Mouse (Mus musculus) large intestine, adult 2 months (tissue): ENCODE measurements at regions not wholly inside any gene's neighbourhood (a gene's known extent, or its start where the extent isn't known, plus 50 kb on each side); places are given as distances from the start of the nearest gene placed in this dataset.
"Not testable (repeated sequence)": the region's sequence is repeated elsewhere in the genome, so short reads cannot be mapped to it uniquely, and the experiment has no call there.

Experiments used
- DNase-seq: peaks from one replicate; pipeline ENCODE4 v3.0.0-alpha.2; 2012; ENCODE audit warnings: low read depth, low spot score
- WGBS: fragments of 180-500 bp; shearing (Covaris S2); methylation state at CpG from one replicate; pipeline ENCODE4 v1.1.7; 2018; 5-methylcytosine and 5-hydroxymethylcytosine counted together

DNA sequence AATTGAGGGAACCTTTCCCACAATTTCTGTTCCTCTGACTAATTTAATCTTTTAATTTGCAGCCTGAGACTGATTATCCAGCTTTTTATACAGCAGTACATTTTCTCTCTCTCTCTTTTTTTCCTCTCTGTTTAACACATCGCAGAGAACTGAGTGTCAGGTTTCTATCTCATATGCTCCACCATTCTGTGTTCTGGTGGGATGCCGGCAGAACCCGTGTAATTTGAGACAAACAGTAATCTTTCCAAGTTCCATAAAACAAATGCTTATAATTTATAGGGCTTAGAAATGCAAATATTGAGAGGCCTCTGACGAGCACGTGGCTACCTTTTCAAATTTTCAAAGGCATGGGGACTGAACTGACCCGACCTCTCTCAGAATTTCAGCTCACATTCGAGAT lies 59.1 kb downstream of the Zbtb18 start:
- 48% methylated on average over 7 of the region's 7 CpGs for WGBS
- no peak for DNase-seq

DNA sequence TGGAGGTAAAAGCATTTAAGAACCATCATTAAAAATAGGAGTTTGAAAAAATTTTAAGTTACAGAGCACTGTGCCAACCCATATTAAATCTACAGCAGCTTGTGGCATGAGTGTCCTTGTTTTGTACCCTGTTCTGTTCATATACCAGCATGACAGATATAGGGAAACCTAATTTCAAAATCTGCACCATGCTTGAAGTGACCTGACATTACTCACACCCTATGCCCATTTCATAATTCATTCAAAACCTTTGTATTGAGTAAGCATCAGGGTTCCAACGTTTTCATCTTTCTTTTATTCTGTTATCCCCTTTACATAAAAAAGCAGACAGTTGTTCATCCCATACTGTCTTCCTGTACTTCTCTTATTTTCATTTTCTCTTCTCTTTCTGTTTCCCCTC lies 61.8 kb downstream of the Zbtb18 start:
- no peak for DNase-seq

DNA sequence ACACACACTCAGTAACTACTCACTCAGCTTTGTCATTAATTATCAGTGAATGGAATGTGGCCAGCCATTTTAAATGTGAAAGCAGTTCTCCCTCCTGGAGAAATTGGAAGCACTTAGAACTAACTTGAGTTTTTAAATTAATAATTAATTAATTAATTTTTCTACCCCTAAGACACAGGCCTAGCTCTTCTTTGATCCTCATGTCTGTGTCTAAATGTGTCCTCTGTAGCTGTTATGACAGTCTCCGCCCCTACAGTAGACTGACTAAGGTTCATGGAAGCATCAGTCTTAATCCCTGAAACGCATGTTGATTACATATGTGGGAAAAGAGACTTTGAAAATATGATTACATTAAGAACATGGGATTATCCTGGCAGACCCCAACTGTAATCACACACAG lies 62.6 kb downstream of the Zbtb18 start:
- 90% methylated on average over 2 of the region's 2 CpGs for WGBS
- DNase-seq, result no peak

More for the DNA sequence above, 61.8 kb downstream of the Zbtb18 start:
- 59% methylated on average over 1 of the region's 1 CpGs for WGBS

- WGBS, result 33% methylated on average over 4 of the region's 4 CpGs
- DNase-seq, result not testable (repeated sequence)
These were observed 65.2 kb downstream of the Zbtb18 start for GRCm38 (mm10) chr1:177507398-177507797.

DNA sequence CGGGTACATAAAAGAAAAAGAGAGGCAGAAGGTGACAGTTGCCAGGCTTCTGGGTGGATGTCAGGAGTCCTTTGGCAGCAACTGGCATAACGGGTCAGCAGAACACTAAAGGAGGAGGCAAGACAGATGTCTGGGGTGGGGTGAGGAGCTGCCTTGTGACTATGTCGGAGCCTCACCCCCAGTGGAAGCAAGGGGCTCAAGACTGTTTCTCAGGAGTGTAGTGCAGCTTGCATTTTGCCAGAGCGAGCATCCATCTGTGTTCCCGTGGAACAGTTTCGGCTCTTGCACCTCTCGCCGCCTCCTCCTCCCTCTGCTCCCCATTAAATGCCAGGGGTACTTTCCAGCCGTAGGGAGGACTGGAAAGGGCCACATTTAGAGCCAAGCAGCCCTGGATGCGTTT lies 67.6 kb downstream of the Zbtb18 start:
- WGBS, result 77% methylated on average over 10 of the region's 10 CpGs
- no peak for DNase-seq

DNA sequence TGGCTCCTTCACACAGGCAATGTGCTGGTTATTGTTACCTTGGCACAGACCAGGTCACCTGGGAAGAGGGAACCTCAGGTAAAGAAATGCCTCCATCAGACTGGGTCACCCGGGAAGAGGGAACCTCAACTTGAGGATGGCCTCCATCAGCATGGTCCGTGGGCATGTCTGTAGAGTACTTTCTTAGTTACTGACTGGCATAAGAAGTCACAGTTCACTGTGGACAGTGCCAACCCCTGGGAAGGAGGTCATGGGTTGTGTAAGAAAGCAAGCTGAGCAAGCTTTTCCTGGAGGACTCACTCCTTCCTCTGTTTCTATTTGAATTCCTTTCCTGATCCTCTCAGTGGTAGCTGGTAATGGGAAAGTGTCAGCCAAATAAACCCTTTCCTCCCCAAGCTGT lies 70.0 kb downstream of the Zbtb18 start:
- 81% methylated on average over 2 of the region's 2 CpGs for WGBS
- no peak for DNase-seq

DNA sequence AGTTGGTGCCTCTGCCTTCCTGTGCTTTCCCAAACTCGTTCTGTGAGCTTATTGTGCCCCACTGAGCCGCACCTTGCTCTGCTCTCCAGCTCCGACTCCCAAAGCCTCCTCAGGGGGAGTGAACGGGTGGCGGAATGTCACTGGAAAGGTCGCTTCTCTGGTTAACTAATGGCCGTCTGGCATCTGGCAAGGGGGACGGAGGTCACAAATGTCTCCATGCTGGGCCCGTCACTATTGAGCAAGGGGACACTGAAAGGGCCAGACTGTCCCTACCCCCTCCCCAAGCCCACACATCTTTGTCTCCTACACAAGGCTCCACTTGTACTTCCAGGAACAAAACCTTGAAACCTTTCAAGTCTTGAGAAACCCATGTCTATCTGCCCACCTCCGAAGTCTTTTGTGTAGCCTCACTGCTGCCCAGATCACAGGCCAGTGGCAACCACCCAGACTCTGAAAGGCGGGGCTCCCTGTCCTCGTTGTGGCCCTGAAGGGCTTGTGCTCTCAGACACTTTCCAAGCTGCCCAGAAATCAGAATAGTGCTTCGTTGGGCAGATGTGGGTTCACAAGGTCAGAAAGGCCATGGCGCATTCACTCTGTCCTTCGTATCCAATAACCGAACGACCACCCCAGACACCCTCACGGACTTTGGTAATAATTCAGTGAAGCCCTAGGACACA lies 75.9 kb downstream of the Zbtb18 start:
- DNase-seq, result no peak
- 46% methylated on average over 18 of the region's 18 CpGs for WGBS

DNA sequence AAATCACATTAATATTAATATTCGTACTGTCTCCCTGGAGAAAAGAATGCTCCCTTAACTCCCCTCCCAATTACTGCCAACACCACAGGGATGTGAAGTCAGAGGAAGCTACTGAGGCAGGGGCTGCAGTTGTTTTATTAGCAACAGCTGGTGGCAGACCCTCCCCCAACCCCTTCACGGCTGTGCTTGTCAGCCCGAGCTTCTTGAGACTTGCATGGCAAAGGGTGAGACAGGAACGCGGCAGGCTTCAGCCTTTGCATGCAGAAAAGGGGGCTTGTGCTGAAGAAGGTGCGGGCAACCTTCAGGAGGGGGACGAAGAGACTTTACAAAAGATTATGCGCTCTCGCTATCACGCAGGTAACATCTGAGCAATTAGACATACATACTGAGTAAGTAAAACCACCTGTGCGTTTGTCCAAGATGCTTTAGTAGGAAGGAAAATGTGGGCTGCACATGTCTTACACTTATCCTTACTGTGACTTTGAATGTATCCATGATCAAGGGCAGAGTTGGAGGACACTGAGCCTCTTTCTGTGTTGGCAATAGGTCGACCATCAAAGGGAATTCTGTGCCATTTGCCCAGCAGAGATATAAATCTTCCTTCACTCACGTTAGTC lies 76.9 kb downstream of the Zbtb18 start:
- 47% methylated on average over 13 of the region's 13 CpGs for WGBS
- no peak for DNase-seq

DNA sequence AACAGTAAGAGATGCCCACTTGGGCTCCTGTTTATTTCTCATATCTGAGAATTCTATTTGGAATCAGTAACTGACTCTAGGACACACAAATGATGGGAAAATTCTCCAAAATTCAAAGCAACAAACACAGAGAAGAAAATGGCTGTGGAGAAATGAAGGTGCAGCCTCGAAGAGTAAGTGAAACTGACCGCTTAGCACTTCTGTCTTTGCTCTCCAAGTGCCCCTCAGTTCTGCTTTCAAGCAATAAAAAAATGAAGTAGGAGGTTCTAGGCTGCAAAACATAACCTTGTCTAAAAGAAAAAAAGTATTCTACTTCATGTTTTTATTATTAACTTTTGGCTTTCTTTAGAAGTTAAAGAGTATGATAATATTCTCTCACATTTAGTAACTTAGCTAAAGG lies 79.0 kb downstream of the Zbtb18 start:
- no peak for DNase-seq
- WGBS, result 76% methylated on average over 2 of the region's 2 CpGs

GRCm38 (mm10) chr1:177525141-177525540 lies 83.0 kb downstream of the Zbtb18 start:
- WGBS, result 74% methylated on average over 6 of the region's 6 CpGs
- no peak for DNase-seq

- WGBS, result 64% methylated on average over 2 of the region's 2 CpGs
These were observed 89.6 kb downstream of the Zbtb18 start for GRCm38 (mm10) chr1:177531791-177532190.

DNA sequence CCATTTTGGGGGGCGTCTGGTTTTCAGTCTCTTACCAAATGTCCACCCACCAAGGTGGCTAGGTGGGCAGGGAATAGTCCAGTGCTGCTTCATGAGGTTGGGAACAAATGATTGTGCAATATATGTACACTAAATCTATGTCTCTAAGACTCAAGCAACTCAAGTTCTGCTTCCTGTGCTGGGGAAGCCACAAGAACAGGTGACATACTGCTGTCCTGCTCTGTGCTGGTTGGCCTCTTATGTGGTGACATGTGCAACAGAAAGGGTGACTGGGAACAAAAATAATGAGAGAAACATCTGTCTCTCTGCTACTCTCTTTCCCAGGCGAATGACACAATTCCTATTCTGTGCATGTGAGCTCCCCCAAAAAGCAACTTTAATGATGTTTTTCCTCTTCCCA lies 90.5 kb downstream of the Zbtb18 start:
- WGBS, result 74% methylated on average over 2 of the region's 2 CpGs
- no peak for DNase-seq

More at GRCm38 (mm10) chr1:177531791-177532190, 89.6 kb downstream of the Zbtb18 start:
- DNase-seq, result no peak

- DNase-seq, result no peak
- 51% methylated on average over 2 of the region's 2 CpGs for WGBS
These were observed 91.2 kb downstream of the Zbtb18 start for GRCm38 (mm10) chr1:177533332-177533731.

DNA sequence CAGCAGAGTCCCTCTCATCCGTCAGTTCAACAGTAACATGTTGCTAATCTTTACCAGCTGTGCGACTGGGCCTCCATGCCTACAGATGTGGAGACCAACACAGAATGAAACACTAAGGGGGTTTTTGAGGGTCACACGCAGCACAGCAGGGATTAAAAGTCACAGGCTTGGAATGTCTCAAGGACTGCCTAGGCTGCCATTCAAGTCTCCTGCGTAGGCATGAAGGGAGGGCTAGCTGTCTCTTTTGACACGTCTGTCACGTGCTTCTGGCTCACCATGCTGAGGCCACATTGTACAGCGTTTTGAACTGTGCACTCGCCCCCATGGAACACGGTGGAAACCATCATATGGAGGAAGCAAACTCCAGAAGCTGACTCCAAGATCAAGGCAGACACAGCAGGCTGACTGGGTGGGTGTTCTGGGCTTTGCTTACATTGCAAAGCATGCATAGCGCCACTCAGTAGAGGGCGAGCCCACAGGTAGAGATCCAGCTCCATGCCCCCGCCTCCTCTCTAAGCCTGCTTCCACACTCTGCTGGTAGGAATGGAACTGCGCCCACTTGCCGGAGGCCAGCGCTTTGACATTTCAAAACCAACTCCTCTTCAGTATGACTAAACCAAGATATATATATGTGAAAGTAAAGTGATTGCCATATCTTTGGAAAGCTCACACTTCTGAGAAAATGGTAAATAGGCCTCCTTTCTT lies 103.0 kb downstream of the Zbtb18 start:
- WGBS, result 89% methylated on average over 15 of the region's 15 CpGs
- no peak for DNase-seq

DNA sequence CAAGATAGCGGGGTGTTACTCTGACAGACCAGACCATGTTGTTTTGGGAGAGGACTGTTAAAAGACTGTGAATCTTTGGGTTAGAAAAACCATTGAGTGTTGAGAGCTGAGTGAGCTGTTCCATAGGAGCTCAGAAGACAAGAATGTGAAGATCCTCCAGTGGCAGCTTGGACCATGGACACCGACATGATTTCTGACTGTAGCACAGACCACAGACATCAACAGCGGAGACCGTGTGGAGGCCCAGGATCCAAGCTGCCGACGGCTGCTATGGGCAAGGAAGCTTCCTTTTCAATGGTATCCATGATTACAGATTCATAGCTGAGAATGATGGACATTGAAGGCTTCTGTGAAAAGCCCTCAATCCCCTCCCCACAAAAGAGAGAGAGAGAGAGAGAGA lies 105.6 kb downstream of the Zbtb18 start:
- no peak for DNase-seq
- WGBS, result 93% methylated on average over 6 of the region's 6 CpGs

GRCm38 (mm10) chr1:177555471-177556291 lies 113.5 kb downstream of the Zbtb18 start:
- 16% methylated on average over 15 of the region's 15 CpGs for WGBS
- peak; percentile 59 for DNase-seq

DNA sequence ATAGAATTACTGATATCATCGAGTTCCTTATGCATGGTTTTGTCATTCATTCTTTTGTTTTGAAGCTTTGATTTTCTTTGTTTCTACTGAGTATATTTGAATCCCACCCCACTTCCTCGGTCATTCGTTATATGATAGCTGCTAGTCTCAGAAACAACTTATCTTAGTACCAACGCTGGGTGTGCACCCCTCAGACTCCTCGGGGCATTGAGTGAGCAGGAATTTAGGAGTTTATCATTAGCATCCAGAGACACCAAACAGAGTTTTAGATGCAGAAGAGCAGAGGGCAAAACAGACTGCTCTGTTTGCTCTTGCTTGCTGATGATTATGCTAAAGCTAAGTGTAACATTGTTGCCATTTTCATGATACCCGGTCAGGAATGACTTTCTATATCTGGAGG lies 115.3 kb downstream of the Zbtb18 start:
- DNase-seq, result no peak
- 49% methylated on average over 6 of the region's 6 CpGs for WGBS

- DNase-seq, result peak; percentile 86
- 21% methylated on average over 4 of the region's 4 CpGs for WGBS
These were observed 115.7 kb downstream of the Zbtb18 start for GRCm38 (mm10) chr1:177557856-177558255.

GRCm38 (mm10) chr1:177561716-177562588 lies 119.8 kb downstream of the Zbtb18 start:
- WGBS, result 89% methylated on average over 17 of the region's 17 CpGs
- no peak for DNase-seq
